Mouse (Mus musculus) liver, embryonic 14.5 days (tissue): ENCODE measurements around the gene Uvssa. TPM values are rescaled to one million over a fixed set of nuclear protein-coding genes. Genes with fewer than 3 reads are reported as not detected.
A peak's percentile ranks its signal among the peaks of the same experiment; 100 is the strongest.

ENCODE experiments used
- ATAC-seq: fragments of 200-750 bp; cut with Nextera tagmentation; 2 replicates; pipeline ENCODE4 v1.8.0; 2017; ENCODE audit warnings: moderate number of reproducible peaks, mild to moderate bottlenecking, moderate library complexity; ENCODE audit not compliant: insufficient read depth
- DNase-seq, 3 experiments: peaks; one replicate each; pipeline ENCODE4 v3.0.0-alpha.2; 2012 to 2013; ENCODE audit warnings: low read depth in 3 of 3, low spot score in 3 of 3
- H3K27ac ChIP-seq: fragments of 300-500 bp; sonication (generic); 2 replicates; pipeline ENCODE4 v1.5.1; 2014; ENCODE audit warnings: moderate library complexity, mild to moderate bottlenecking, control low read depth, inconsistent platforms
- H3K27me3 ChIP-seq: fragments of 300-500 bp; sonication (generic); 2 replicates; pipeline ENCODE4 v1.6.1; 2014; ENCODE audit warnings: mild to moderate bottlenecking, low read length, moderate library complexity; ENCODE audit not compliant: control insufficient read depth, insufficient read depth
- H3K36me3 ChIP-seq: fragments of 300-500 bp; sonication (generic); replicated peaks from 2 replicates; pipeline ENCODE4 v1.6.1; 2014; ENCODE audit warnings: low read depth; ENCODE audit not compliant: control insufficient read depth, insufficient read depth
- H3K4me1 ChIP-seq, 2 experiments: fragments of 200-500 bp in 1 of 2; fragments of 300-500 bp in 1 of 2; sonication (generic) in 1 of 2; replicated peaks; 2 replicates each; pipeline ENCODE4 v1.6.1; 2012 to 2014; ENCODE audit warnings: antibody characterized with exemption in 1 of 2, inconsistent platforms in 1 of 2, low read length in 1 of 2; ENCODE audit not compliant: control insufficient read depth in 2 of 2, insufficient read depth in 2 of 2
- H3K4me2 ChIP-seq: fragments of 300-500 bp; sonication (generic); 2 replicates; pipeline ENCODE4 v1.6.1; 2014; ENCODE audit warnings: low read depth, mild to moderate bottlenecking, control low read depth, moderate library complexity
- H3K4me3 ChIP-seq, 2 experiments: fragments of 200-500 bp in 1 of 2; fragments of 300-500 bp in 1 of 2; sonication (generic) in 1 of 2; 2 replicates each; pipeline ENCODE4 v1.5.1; 2012 to 2014; ENCODE audit warnings: low read depth in 2 of 2, low read length in 2 of 2, mild to moderate bottlenecking in 2 of 2, control low read depth in 1 of 2, inconsistent platforms in 1 of 2, moderate library complexity in 1 of 2; ENCODE audit not compliant: insufficient read depth in 1 of 2
- H3K9ac ChIP-seq: fragments of 300-500 bp; sonication (generic); replicated peaks from 2 replicates; pipeline ENCODE4 v1.6.1; 2014; ENCODE audit warnings: mild to moderate bottlenecking, control low read depth, moderate library complexity
- H3K9me3 ChIP-seq: fragments of 300-500 bp; sonication (generic); 2 replicates; pipeline ENCODE4 v1.6.1; 2016; ENCODE audit warnings: low read length, mixed read lengths; ENCODE audit not compliant: control insufficient read depth
- CTCF ChIP-seq: IDR thresholded peaks from 2 replicates; pipeline ENCODE4 v1.5.1; 2016; ENCODE audit warnings: antibody characterized with exemption, low read depth, control low read depth
- EP300 ChIP-seq: IDR thresholded peaks from 2 replicates; pipeline ENCODE4 v1.6.1; 2016; ENCODE audit warnings: antibody characterized with exemption, low read depth
- WGBS: fragments of 180-500 bp; shearing (Covaris S2); extraction: QIAGEN DNeasy Blood & Tissue Kit; methylation state at CpG from one replicate; pipeline ENCODE4 v1.1.7; 2014; ENCODE audit not compliant: insufficient replicate concordance; 5-methylcytosine and 5-hydroxymethylcytosine counted together
- polyA plus RNA-seq, 2 experiments: library from polyadenylated mRNA; depleted of rRNA in 1 of 2; stranded (reverse) in 1 of 2; unstranded in 1 of 2; fragments of >200 nt; fragmentation: Nextera tagmentation in 1 of 2; extraction: Ambion mirVana in 1 of 2; gene quantifications; 2 replicates each; pipeline versions ENCODE4 v1.2.1 to v1.2.3; 2012 to 2014

The Uvssa gene
- polyA plus RNA-seq, 2 experiments, result 1.5 to 2.2 TPM

GRCm38 (mm10) chr5:33344070-33344469 is 34.3 kb upstream of the Uvssa start:
- TF ChIP-seq CTCF (no peak), EP300 (0 out of 2 replicates have a peak, but pooled peaks have one; percentile 14)
- peaks cover 16 to 25% of the 10 kb centered on the region in 2 experiments for H3K4me1 ChIP-seq
- H3K27me3 ChIP-seq, result no peaks in the 10 kb centered on the region
- no peaks in the 10 kb centered on the region for H3K36me3 ChIP-seq
- no peaks in the 10 kb centered on the region for H3K9me3 ChIP-seq
- WGBS, result 17% methylated on average over 3 of the region's 3 CpGs
- no peak overlapping the region for H3K9ac ChIP-seq
- H3K4me3 ChIP-seq, result no peak overlapping the region
- no peak overlapping the region for H3K4me2 ChIP-seq
- DNase-seq (peak in 1 of 3 experiments; percentile 30), ATAC-seq (peak; percentile 80)
- no peak overlapping the region for H3K27ac ChIP-seq

DNA sequence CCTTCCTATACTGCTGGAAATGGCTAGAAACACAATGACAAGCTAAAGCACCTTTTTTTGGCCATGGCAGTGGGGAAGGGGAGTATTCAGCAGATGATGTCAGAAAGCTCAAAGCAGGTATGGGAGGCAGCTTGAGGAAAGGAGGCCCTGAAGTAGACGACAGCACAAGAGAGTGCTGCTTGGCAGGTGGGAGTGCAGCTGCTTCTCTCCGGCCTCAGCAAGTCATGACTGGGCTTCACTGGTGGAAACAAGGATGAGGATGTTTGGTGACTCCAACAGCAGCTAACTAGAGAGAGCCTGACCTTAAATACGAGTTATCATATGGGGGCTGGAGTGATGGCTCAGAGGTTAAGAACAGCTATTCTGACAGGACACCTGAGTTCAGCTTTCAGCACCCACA is 30.7 kb upstream of the Uvssa start:
- TF ChIP-seq CTCF (no peak), EP300 (no peak)
- Histone ChIP-seq H3K4me3 (no peak overlapping the region), H3K36me3 (no peaks in the 10 kb centered on the region), H3K4me2 (no peak overlapping the region), H3K4me1 (peaks cover 16 to 27% of the 10 kb centered on the region in 2 experiments), H3K27me3 (no peaks in the 10 kb centered on the region), H3K27ac (no peak overlapping the region), H3K9me3 (no peaks in the 10 kb centered on the region), H3K9ac (no peak overlapping the region)
- DNase-seq, result no peak
- WGBS, result 55% methylated on average over 3 of the region's 3 CpGs
- ATAC-seq, result no peak

GRCm38 (mm10) chr5:33349205-33349604 is 29.1 kb upstream of the Uvssa start:
- Histone ChIP-seq H3K4me2 (no peak overlapping the region), H3K9me3 (no peaks in the 10 kb centered on the region), H3K27me3 (no peaks in the 10 kb centered on the region), H3K36me3 (no peaks in the 10 kb centered on the region), H3K4me3 (no peak overlapping the region), H3K9ac (no peak overlapping the region), H3K4me1 (peaks cover 3 to 13% of the 10 kb centered on the region in 2 experiments), H3K27ac (no peak overlapping the region)
- ATAC-seq (no peak), DNase-seq (no peak)
- 85% methylated on average over 5 of the region's 5 CpGs for WGBS
- no peak for TF ChIP-seq CTCF
- no peak for TF ChIP-seq EP300

GRCm38 (mm10) chr5:33349706-33350105 is 28.6 kb upstream of the Uvssa start:
- ATAC-seq, result no peak
- no peak overlapping the region for H3K4me2 ChIP-seq
- no peak for TF ChIP-seq EP300
- TF ChIP-seq CTCF, result no peak
- H3K27me3 ChIP-seq, result no peaks in the 10 kb centered on the region
- H3K36me3 ChIP-seq, result no peaks in the 10 kb centered on the region
- no peak overlapping the region for H3K4me3 ChIP-seq
- 60% methylated on average over 4 of the region's 4 CpGs for WGBS
- H3K27ac ChIP-seq, result no peak overlapping the region
- H3K9ac ChIP-seq, result no peak overlapping the region
- no peak for DNase-seq
- H3K9me3 ChIP-seq, result no peaks in the 10 kb centered on the region
- peaks cover 0 to 8% of the 10 kb centered on the region in 2 experiments; a peak in 2 of 4 replicates for H3K4me1 ChIP-seq

DNA sequence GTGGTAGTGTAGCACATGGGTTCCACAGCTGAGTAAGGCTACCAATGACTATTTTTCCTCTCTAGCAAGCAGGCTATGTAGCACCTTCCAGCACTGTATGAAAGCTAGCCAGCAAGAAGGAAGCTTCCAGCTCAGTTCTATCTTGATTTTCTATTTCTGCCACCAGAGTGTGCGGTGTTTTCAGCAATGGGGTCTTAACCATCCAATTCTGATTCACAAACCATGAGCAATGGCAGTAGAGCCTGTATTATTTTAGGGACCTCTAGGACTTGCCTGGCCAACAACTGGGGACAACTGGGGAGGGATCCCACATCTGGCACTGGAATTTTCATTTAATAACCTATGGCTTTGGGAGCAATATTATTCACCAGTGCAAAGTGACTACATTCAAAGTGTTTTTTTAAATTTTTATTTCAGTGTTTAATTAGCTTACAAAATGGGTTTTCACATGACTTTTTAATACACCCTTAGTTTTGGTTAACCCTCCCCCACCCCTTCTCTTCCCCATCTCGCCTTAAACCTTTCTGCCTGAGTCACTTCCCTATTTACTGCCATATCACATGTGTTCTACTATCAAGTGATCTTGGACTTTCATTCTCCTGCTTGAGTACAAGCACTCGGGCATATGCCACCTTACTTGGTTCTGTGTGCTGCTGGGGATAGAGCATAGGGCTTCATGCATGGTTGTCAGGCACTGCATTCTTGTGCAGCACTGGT is 26.6 kb upstream of the Uvssa start:
- TF ChIP-seq EP300, result no peak
- TF ChIP-seq CTCF, result no peak
- WGBS, result 37% methylated on average over 3 of the region's 3 CpGs
- Histone ChIP-seq H3K27me3 (no peaks in the 10 kb centered on the region), H3K9ac (no peak overlapping the region; the same call in 1 of the 2 replicates), H3K36me3 (no peaks in the 10 kb centered on the region), H3K27ac (no peak overlapping the region), H3K9me3 (no peaks in the 10 kb centered on the region), H3K4me3 (no peak overlapping the region), H3K4me2 (no peak overlapping the region), H3K4me1 (peaks cover 0 to 4% of the 10 kb centered on the region in 2 experiments; a peak in 2 of 4 replicates)
- ATAC-seq (no peak), DNase-seq (no peak)
